Mouse (Mus musculus) kidney, embryonic 15.5 days (tissue): ENCODE measurements around the gene Usp43. TPM values are rescaled to one million over a fixed set of nuclear protein-coding genes. Genes with fewer than 3 reads are reported as not detected.

ENCODE experiments used
- ATAC-seq: fragments of 200-750 bp; cut with Nextera tagmentation; replicated peaks from 2 replicates; pipeline ENCODE4 v1.8.0; 2017; ENCODE audit warnings: moderate TSS enrichment; ENCODE audit not compliant: low FRiP score
- H3K27ac ChIP-seq: fragments of 300-500 bp; sonication (generic); 2 replicates; pipeline ENCODE4 v1.5.1; 2015; ENCODE audit warnings: mild to moderate bottlenecking, inconsistent platforms
- H3K27me3 ChIP-seq: fragments of 300-500 bp; sonication (generic); 2 replicates; pipeline ENCODE4 v1.6.1; 2015; ENCODE audit warnings: inconsistent platforms
- H3K36me3 ChIP-seq: fragments of 300-500 bp; sonication (generic); 2 replicates; pipeline ENCODE4 v1.6.1; 2015; ENCODE audit warnings: inconsistent platforms
- H3K4me1 ChIP-seq: fragments of 300-500 bp; sonication (generic); 2 replicates; pipeline ENCODE4 v1.6.1; 2015; ENCODE audit warnings: inconsistent platforms
- H3K4me2 ChIP-seq: fragments of 300-500 bp; sonication (generic); 2 replicates; pipeline ENCODE4 v1.6.1; 2015; ENCODE audit warnings: moderate library complexity, mild to moderate bottlenecking, inconsistent platforms
- H3K4me3 ChIP-seq: fragments of 300-500 bp; sonication (generic); replicated peaks from 2 replicates; pipeline ENCODE4 v1.5.1; 2015; ENCODE audit warnings: mild to moderate bottlenecking, inconsistent platforms
- H3K9ac ChIP-seq: fragments of 300-500 bp; sonication (generic); 2 replicates; pipeline ENCODE4 v1.6.1; 2015; ENCODE audit warnings: mild to moderate bottlenecking, inconsistent platforms
- H3K9me3 ChIP-seq: fragments of 300-500 bp; sonication (generic); replicated peaks from 2 replicates; pipeline ENCODE4 v1.6.1; 2016; ENCODE audit warnings: inconsistent platforms
- WGBS: fragments of 180-500 bp; shearing (Covaris S2); methylation state at CpG from one replicate; pipeline ENCODE4 v1.1.7; 2015; ENCODE audit warnings: mixed read lengths; 5-methylcytosine and 5-hydroxymethylcytosine counted together
- polyA plus RNA-seq: library from polyadenylated mRNA; unstranded; fragments of >200 nt; fragmentation: Nextera tagmentation; extraction: Ambion mirVana; gene quantifications from 2 replicates; pipeline ENCODE4 v1.2.1, GENCODE M21; 2015

Usp43 gene
- polyA plus RNA-seq, 1 experiment from 2014 or later = 2.0 TPM

GRCm38 (mm10) chr11:67925000-67925399 lies 3.0 kb upstream of the Usp43 start:
- Histone ChIP-seq H3K36me3 (no peaks in the 10 kb centered on the region), H3K9ac (no peak overlapping the region), H3K4me3 (no peak overlapping the region), H3K27ac (no peak overlapping the region), H3K4me2 (no peak overlapping the region), H3K9me3 (no peaks in the 10 kb centered on the region), H3K4me1 (peaks cover 32% of the 10 kb centered on the region), H3K27me3 (peaks cover 18% of the 10 kb centered on the region)
- no peak for ATAC-seq
- WGBS = 87% methylated on average over 13 of the region's 13 CpGs

- H3K9ac ChIP-seq = no peak overlapping the region
- peak overlapping the region; percentile 83 for H3K27ac ChIP-seq
- no peak for ATAC-seq
- peaks cover 22% of the 10 kb centered on the region for H3K27me3 ChIP-seq
- no peak overlapping the region for H3K4me2 ChIP-seq
- H3K9me3 ChIP-seq = no peaks in the 10 kb centered on the region
- WGBS = 96% methylated on average over 5 of the region's 5 CpGs
- H3K4me3 ChIP-seq = no peak overlapping the region
- peaks cover 32% of the 10 kb centered on the region for H3K4me1 ChIP-seq
- no peaks in the 10 kb centered on the region for H3K36me3 ChIP-seq
Measured at GRCm38 (mm10) chr11:67923720-67924119, 1.8 kb upstream of the Usp43 start.

DNA sequence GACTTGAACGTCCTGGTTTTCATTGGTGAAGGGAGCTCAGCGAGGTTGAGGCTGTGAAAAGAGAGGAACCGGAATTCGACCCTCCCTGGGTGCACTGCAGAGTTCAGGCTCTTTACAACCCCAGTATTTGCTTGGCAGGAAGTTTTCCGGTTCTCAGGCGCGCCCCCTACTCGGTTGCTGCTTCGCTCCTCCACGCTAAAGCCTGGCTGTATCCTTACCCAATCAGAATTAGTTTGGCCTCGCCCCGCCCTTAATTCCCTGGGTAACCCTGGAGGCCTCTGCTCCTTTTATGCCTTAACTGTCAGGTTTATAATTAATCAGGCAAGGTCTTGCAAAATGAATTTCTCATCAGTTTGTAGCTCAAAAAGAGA lies 787 bp upstream of the Usp43 start:
- WGBS = under 1% methylated on average over 12 of the region's 12 CpGs
- Histone ChIP-seq H3K27ac (peak overlapping the region; percentile 83), H3K27me3 (peaks cover 22% of the 10 kb centered on the region), H3K9ac (no peak overlapping the region; the same call in 1 of the 2 replicates), H3K9me3 (no peaks in the 10 kb centered on the region), H3K4me3 (peak overlapping the region; percentile 67), H3K4me1 (peaks cover 32% of the 10 kb centered on the region), H3K4me2 (peak overlapping the region; percentile 88), H3K36me3 (no peaks in the 10 kb centered on the region)
- peak; percentile 88 for ATAC-seq

DNA sequence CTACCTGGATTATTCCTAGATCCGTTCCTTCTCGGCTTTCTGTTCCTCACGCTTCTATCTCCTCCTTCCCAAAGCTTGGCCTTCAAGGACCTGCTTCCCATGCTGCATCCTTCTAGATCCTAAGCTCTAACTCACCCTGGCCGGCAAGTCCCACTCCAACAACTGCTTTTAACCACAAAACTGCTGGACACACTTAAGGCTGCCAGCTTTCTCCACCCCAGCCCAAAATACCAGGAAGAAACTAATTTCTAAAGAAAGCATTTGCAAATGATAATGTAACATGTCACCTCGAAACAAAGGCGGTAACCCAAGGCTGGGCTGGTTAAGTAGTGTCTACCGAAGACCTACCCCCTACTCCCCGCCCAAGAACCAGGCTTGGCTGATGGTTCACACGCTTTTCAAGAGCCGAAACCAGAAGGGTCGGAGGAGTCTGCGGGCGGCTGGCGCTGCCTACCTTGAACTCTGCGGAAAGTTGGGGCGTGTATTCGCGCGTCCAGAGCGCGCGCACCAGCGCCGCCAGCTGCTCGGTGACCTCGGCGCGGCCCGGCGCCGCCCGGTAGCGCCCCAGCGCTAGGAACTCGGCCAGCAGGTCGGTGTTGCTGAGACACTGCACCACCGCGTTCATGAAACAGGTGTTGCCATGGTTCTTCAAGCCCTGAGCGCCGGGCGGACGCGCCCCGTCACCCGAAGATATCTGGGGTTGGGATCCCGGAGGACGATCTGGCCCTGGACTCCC lies 694 bp downstream of the Usp43 start:
- peak; percentile 43 for ATAC-seq
- peak overlapping the region; percentile 88 for H3K4me2 ChIP-seq
- no peaks in the 10 kb centered on the region for H3K9me3 ChIP-seq
- H3K4me1 ChIP-seq = peaks cover 23% of the 10 kb centered on the region
- 2% methylated on average over 47 of the region's 47 CpGs for WGBS
- peak overlapping the region; percentile 42 for H3K9ac ChIP-seq
- peak overlapping the region; percentile 67 for H3K4me3 ChIP-seq
- peak overlapping the region; percentile 83 for H3K27ac ChIP-seq
- peaks cover 22% of the 10 kb centered on the region for H3K27me3 ChIP-seq
- H3K36me3 ChIP-seq = no peaks in the 10 kb centered on the region

- Histone ChIP-seq H3K4me1 (peaks cover 15% of the 10 kb centered on the region; the same call in 1 of the 2 replicates), H3K9ac (0 out of 2 replicates have a peak overlapping the region, but pooled peaks have one; percentile 42), H3K36me3 (no peaks in the 10 kb centered on the region), H3K27ac (no peak overlapping the region), H3K9me3 (no peaks in the 10 kb centered on the region), H3K4me3 (peak overlapping the region; percentile 67), H3K27me3 (peaks cover 22% of the 10 kb centered on the region), H3K4me2 (peak overlapping the region; percentile 88)
- 45% methylated on average over 9 of the region's 9 CpGs for WGBS
- ATAC-seq = no peak
Measured at GRCm38 (mm10) chr11:67920226-67920960, 1.6 kb downstream of the Usp43 start.

DNA sequence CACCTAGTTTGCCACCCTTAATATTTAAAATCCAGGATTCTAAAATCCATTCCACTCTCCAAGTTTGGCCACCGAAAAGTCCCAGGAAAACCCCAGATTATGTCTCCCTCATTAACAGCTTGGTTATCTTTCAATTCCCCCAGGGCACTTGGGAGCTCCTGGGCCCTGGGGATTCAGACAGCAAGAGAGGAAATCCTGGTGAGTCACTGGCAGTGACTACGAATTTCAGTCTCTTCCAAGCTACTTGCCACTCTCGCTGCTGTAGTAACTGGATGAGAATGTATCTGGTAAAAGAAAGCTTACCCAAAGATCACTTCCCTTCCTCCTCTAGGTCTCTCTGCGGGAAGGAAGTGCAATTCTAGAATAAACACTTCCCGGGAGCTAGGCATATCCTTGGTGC lies 2.4 kb downstream of the Usp43 start:
- ATAC-seq = no peak
- Histone ChIP-seq H3K4me1 (peaks cover 15% of the 10 kb centered on the region; the same call in 1 of the 2 replicates), H3K27me3 (peaks cover 22% of the 10 kb centered on the region), H3K27ac (no peak overlapping the region), H3K9ac (no peak overlapping the region), H3K4me3 (no peak overlapping the region), H3K36me3 (no peaks in the 10 kb centered on the region), H3K4me2 (no peak overlapping the region), H3K9me3 (no peaks in the 10 kb centered on the region)
- 69% methylated on average over 5 of the region's 5 CpGs for WGBS

GRCm38 (mm10) chr11:67917126-67917525 lies 4.8 kb downstream of the Usp43 start:
- H3K9me3 ChIP-seq = no peaks in the 10 kb centered on the region
- 76% methylated on average over 3 of the region's 3 CpGs for WGBS
- no peak for ATAC-seq

DNA sequence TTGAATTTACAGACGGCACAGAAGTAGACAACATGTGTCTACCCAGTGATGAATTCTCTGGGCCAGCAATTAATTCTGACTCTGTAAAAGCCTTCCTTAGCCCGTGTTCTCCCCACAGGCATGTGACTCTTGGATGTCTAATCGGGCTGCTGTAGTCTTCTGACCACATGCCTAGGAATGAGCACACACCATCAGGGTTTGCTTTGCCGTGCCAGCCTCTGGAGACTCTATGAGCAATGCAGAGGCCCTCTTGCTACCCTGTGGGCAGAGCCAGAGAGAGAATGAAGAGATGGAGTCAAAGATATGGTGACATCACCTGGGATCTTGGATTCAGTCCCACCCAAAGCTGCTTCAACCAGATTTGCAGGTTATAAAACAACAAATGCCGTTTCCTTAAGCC lies 10.9 kb downstream of the Usp43 start:
- Histone ChIP-seq H3K36me3 (no peaks in the 10 kb centered on the region), H3K9ac (no peak overlapping the region), H3K27me3 (no peaks in the 10 kb centered on the region), H3K9me3 (no peaks in the 10 kb centered on the region), H3K27ac (no peak overlapping the region), H3K4me3 (no peak overlapping the region), H3K4me1 (no peaks in the 10 kb centered on the region), H3K4me2 (no peak overlapping the region)
- ATAC-seq = no peak
- WGBS = 87% methylated on average over 5 of the region's 5 CpGs

More at GRCm38 (mm10) chr11:67917126-67917525, 4.8 kb downstream of the Usp43 start:
- Histone ChIP-seq H3K27ac (peak overlapping the region; percentile 51; the same call in 1 of the 2 replicates), H3K27me3 (peaks cover 22% of the 10 kb centered on the region), H3K4me2 (no peak overlapping the region), H3K4me3 (no peak overlapping the region), H3K36me3 (no peaks in the 10 kb centered on the region), H3K4me1 (0 out of 2 replicates have a peak, but pooled peaks cover 7% of the 10 kb centered on the region), H3K9ac (no peak overlapping the region)

DNA sequence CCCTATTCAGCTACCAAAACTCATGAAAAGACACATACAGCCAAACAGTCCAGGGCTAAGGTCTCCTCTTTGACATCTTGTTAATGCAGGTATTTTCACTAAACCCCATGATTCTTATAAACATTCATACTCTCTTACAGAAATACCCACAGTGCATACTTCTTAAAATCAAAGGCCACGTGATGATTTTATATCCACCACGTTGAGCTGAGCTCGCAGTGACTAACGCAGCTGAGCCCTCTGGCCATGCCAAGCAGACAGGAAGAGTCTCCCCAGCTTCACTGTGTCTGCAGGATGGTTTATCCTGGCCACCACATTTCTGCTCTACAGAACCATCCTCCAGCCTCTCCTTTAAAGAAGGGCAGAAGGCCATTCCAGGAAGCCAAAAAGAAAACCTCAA lies 18.2 kb downstream of the Usp43 start:
- WGBS = 91% methylated on average over 4 of the region's 4 CpGs
- no peaks in the 10 kb centered on the region for H3K27me3 ChIP-seq
- no peak for ATAC-seq

DNA sequence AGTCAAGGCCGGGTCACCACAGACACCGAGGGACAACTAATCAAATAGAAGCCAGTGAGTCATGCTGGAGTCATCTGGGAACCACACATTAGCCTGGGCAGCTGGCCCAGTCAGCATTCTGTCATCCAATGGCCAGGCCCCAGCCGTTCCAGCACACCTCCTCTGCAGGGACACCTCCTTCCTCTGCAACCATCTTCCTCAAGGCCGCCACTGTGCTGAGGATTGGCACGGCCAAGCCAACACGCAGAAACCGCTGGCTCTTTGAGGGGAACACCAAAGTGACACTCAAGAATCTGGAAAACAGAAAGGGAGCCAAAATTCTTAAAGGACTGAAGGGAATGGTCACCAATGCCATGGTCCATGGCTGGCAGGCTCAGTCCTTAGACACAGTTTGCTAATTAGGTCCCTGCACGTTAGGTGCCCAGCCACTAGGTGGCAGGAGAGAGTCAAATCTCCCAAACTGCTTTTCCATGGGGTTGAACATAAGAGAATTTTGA lies 24.8 kb downstream of the Usp43 start:
- H3K4me3 ChIP-seq = no peak overlapping the region
- H3K36me3 ChIP-seq = no peaks in the 10 kb centered on the region
- H3K27me3 ChIP-seq = no peaks in the 10 kb centered on the region
- no peak overlapping the region for H3K4me2 ChIP-seq
- 63% methylated on average over 8 of the region's 8 CpGs for WGBS
- no peaks in the 10 kb centered on the region for H3K4me1 ChIP-seq
- no peak overlapping the region for H3K27ac ChIP-seq
- 0 out of 2 replicates have a peak, but pooled peaks have one; percentile 52 for ATAC-seq
- H3K9ac ChIP-seq = no peak overlapping the region
- no peaks in the 10 kb centered on the region for H3K9me3 ChIP-seq

More for the DNA sequence above, 18.2 kb downstream of the Usp43 start:
- H3K27ac ChIP-seq = no peak overlapping the region
- no peaks in the 10 kb centered on the region for H3K9me3 ChIP-seq
- no peak overlapping the region for H3K9ac ChIP-seq
- no peaks in the 10 kb centered on the region for H3K36me3 ChIP-seq
- no peaks in the 10 kb centered on the region for H3K4me1 ChIP-seq
- no peak overlapping the region for H3K4me2 ChIP-seq
- no peak overlapping the region for H3K4me3 ChIP-seq

DNA sequence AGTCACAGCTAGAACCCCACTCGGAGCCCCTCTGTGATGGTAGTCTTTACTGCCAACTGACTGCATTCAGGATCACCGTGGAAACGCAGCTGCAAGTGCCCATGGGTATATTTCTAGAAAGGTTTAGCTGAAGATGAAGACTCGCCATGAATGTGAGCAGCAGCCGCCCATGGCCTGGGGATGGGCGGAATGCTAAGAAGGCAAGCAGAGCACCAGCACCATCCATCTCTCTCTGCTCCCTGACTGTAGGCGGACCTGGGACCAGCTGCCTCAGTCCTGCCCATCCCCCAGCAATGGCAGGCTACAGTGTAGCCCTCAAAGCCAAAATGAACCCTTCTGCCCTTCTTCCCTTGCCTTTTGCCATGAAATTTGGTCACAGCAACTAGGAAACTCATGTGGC lies 26.3 kb downstream of the Usp43 start:
- H3K4me1 ChIP-seq = no peaks in the 10 kb centered on the region

GRCm38 (mm10) chr11:67888521-67888920 lies 33.4 kb downstream of the Usp43 start:
- H3K4me1 ChIP-seq = no peaks in the 10 kb centered on the region
- no peak for ATAC-seq
- no peaks in the 10 kb centered on the region for H3K27me3 ChIP-seq
- H3K9ac ChIP-seq = no peak overlapping the region
- 79% methylated on average over 5 of the region's 5 CpGs for WGBS
- H3K9me3 ChIP-seq = no peaks in the 10 kb centered on the region
- H3K27ac ChIP-seq = no peak overlapping the region
- H3K4me2 ChIP-seq = no peak overlapping the region
- no peaks in the 10 kb centered on the region for H3K36me3 ChIP-seq
- H3K4me3 ChIP-seq = no peak overlapping the region

More for the DNA sequence above, 26.3 kb downstream of the Usp43 start:
- no peaks in the 10 kb centered on the region for H3K36me3 ChIP-seq
- no peak overlapping the region for H3K4me3 ChIP-seq
- no peak overlapping the region for H3K9ac ChIP-seq
- no peak overlapping the region for H3K4me2 ChIP-seq
- no peaks in the 10 kb centered on the region for H3K9me3 ChIP-seq
- H3K27ac ChIP-seq = no peak overlapping the region
- 81% methylated on average over 7 of the region's 7 CpGs for WGBS
- no peaks in the 10 kb centered on the region for H3K27me3 ChIP-seq
- no peak for ATAC-seq
